Mouse (Mus musculus): ENCODE results near the gene Map3k11.

The Map3k11 gene

GRCm38 (mm10) chr19:5739446-5739845 lies 50.9 kb downstream of the Map3k11 start:
- no peak for DNase-seq

GRCm38 (mm10) chr19:5740320-5741317 lies 52.1 kb downstream of the Map3k11 start, which contains the start of gene Ltbp3:
Ltbp3 (plus strand) TSS chr19:5740904.
- peak; percentile 85 for DNase-seq

GRCm38 (mm10) chr19:5741641-5742240 lies 53.2 kb downstream of the Map3k11 start:
- DNase-seq, result peak; percentile 87

- no peak for DNase-seq
Observed at GRCm38 (mm10) chr19:5742241-5742641, 53.7 kb downstream of the Map3k11 start.

GRCm38 (mm10) chr19:5743576-5743975 lies 55.0 kb downstream of the Map3k11 start:
- no peak for DNase-seq

GRCm38 (mm10) chr19:5745756-5746710 lies 57.5 kb downstream of the Map3k11 start:
- no peak for DNase-seq

GRCm38 (mm10) chr19:5746907-5747363 lies 58.4 kb downstream of the Map3k11 start:
- DNase-seq, result no peak

- DNase-seq, result no peak
Observed at GRCm38 (mm10) chr19:5749476-5749875, 60.9 kb downstream of the Map3k11 start.

- no peak for DNase-seq
Observed at GRCm38 (mm10) chr19:5750951-5751350, 62.4 kb downstream of the Map3k11 start.

GRCm38 (mm10) chr19:5751742-5752141 lies 63.2 kb downstream of the Map3k11 start:
- peak; percentile 63 for DNase-seq
